Mouse (Mus musculus) C2C12 (cell line): ENCODE data around the gene Anln. TPM values are rescaled to one million over a fixed set of nuclear protein-coding genes. Genes with fewer than 3 reads are reported as not detected.
"Not testable (repeated sequence)": the region's sequence is repeated elsewhere in the genome, so short reads cannot be mapped to it uniquely, and the experiment has no call there.

Source experiments
- H3K27me3 ChIP-seq: one replicate; pipeline ENCODE4 v1.6.1; 2011; ENCODE audit not compliant: control insufficient read depth, insufficient read depth, insufficient read length
- H3K36me3 ChIP-seq: one replicate; pipeline ENCODE4 v1.6.1; 2011; ENCODE audit not compliant: control insufficient read depth, insufficient read depth
- H3K4me3 ChIP-seq: one replicate; pipeline ENCODE4 v1.5.1; 2011; ENCODE audit warnings: mild to moderate bottlenecking, control low read depth; ENCODE audit not compliant: poor library complexity, insufficient read depth, severe bottlenecking
- H3K79me2 ChIP-seq: one replicate; pipeline ENCODE4 v1.6.1; 2011; ENCODE audit not compliant: control insufficient read depth, insufficient read depth
- H3K79me3 ChIP-seq: one replicate; pipeline ENCODE4 v1.6.1; 2011; ENCODE audit warnings: low read depth, control low read depth
- H3ac ChIP-seq: one replicate; pipeline ENCODE3; 2011; ENCODE audit warnings: low read depth; ENCODE audit not compliant: control insufficient read depth, insufficient read length
- CEBPB ChIP-seq: IDR thresholded peaks from one replicate; pipeline ENCODE4 v1.6.1; 2011; ENCODE audit warnings: low read depth, mild to moderate bottlenecking, control low read depth, moderate library complexity
- CTCF ChIP-seq: IDR thresholded peaks from one replicate; pipeline ENCODE4 v1.5.1; 2011; ENCODE audit not compliant: control insufficient read depth, insufficient read depth, insufficient read length
- FOSL1 ChIP-seq: IDR thresholded peaks from one replicate; pipeline ENCODE4 v1.8.0; 2011; ENCODE audit warnings: mild to moderate bottlenecking, low read length; ENCODE audit not compliant: poor library complexity, insufficient read depth, severe bottlenecking
- MAX ChIP-seq: IDR thresholded peaks from one replicate; pipeline ENCODE4 v1.6.1; 2011; ENCODE audit warnings: mild to moderate bottlenecking, control low read depth
- MYOD1 ChIP-seq: IDR thresholded peaks from one replicate; pipeline ENCODE4 v1.6.1; 2011; ENCODE audit warnings: low read depth; ENCODE audit not compliant: control insufficient read depth, insufficient read length
- MYOG ChIP-seq: IDR thresholded peaks from one replicate; pipeline ENCODE4 v1.6.1; 2011; ENCODE audit not compliant: control insufficient read depth, insufficient read length; ENCODE audit errors: extremely low read depth
- USF1 ChIP-seq: IDR thresholded peaks from one replicate; pipeline ENCODE4 v1.6.1; 2011; ENCODE audit warnings: low read depth, mild to moderate bottlenecking, control low read depth, moderate library complexity
- polyA plus RNA-seq: library from polyadenylated mRNA; unstranded; fragments of >200 nt; fragmentation: generic; extraction: Trizol; gene quantifications from one replicate; pipeline ENCODE4 v1.2.1, GENCODE M21; 2012; ENCODE audit warnings: missing spikeins

Gene Anln
- polyA plus RNA-seq, 1 experiment: 63.2 TPM

DNA sequence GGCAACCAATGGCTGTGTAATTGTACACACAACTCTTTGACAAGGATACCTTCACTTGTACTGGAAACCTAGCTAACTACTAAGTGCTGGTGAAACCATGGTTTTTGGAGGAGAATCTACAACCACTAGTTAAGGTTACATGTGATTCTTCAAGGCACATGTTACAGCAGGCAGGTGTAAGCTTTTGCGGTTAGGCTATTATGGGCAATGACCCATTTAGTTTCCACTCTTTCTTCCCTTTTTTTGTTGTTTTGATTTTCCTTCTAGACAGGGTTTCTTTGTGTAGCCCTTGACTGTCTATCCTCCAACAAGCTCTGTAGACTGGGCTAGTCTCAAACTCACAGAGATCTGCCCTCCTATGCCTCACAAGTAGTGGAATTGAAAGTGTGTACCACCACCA, 64.4 kb downstream of the Anln start:
- H3K79me3 ChIP-seq: no peaks in the 10 kb centered on the region
- no peak overlapping the region for H3ac ChIP-seq
- no peak overlapping the region for H3K4me3 ChIP-seq
- H3K36me3 ChIP-seq: peaks cover under 1% of the 10 kb centered on the region
- no peaks in the 10 kb centered on the region for H3K79me2 ChIP-seq
- TF ChIP-seq FOSL1 (no peak), MYOG (no peak), CEBPB (no peak), CTCF (no peak), USF1 (no peak), MAX (no peak), MYOD1 (no peak)
- no peaks in the 10 kb centered on the region for H3K27me3 ChIP-seq

DNA sequence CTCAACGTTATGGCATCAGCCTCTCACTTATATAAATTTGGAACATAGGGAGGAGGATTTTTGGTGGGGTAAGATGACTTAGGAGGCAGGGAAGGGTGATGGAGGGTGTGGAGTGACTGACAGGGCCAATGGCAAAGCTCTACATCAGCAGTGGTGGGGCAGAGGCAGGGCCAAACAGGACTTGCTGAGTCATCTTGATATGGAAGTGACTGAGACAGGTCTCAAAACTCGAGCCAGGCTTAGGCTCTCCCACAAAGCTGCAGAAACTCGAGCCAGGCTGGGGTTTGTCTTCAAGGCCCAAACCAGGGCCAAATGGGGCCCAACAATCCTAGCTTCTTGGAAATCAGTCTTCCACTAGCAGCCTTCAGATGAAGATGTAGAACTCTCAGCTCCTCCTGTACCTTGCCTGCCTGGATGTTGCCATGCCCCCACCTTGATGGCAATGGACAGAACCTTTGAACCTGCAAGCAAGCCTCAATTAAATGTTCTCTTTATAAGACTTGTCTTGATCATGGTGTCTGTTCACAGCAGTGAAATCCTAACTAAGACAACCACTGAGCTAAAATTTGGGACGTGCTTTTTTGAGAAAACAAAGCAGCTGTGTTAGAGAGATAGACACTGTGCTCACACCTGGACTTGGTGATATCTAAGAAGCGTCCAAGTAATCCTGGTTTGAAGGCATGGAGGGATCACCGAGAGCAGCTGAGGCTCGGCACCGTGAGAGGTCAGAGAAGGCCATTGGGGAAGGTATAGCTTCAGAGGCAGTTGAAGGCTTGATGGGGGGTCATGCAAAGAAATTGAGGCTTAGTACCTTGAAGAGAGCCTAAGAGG, 66.4 kb downstream of the Anln start:
- no peaks in the 10 kb centered on the region for H3K79me2 ChIP-seq
- no peak overlapping the region for H3K4me3 ChIP-seq
- H3ac ChIP-seq: no peak overlapping the region
- H3K79me3 ChIP-seq: no peaks in the 10 kb centered on the region
- no peak for TF ChIP-seq CTCF
- TF ChIP-seq MYOG: no peak
- no peaks in the 10 kb centered on the region for H3K27me3 ChIP-seq
- H3K36me3 ChIP-seq: no peaks in the 10 kb centered on the region

DNA sequence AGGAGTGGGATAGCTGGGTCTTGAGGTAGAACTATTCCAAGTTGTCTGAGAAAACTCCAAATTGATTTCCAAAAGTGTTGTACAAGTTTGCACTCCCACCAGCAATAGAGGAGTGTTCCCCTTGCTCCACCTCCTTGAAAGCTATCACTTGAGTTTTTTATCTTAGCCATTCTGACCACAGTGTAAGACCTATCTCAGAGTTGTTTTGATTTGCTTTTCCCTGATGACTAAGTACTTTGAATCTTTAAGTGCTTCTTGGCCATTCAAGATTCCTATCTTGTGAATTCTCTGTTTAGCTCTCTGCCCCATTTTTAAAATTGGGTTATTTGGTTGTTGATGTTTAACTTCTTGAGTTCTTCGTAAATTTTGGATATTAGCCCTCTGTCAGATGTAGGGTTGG, 69.9 kb downstream of the Anln start:
- no peaks in the 10 kb centered on the region for H3K27me3 ChIP-seq
- no peaks in the 10 kb centered on the region for H3K36me3 ChIP-seq
- TF ChIP-seq MYOD1: no peak
- TF ChIP-seq MYOG: no peak
- TF ChIP-seq MAX: no peak
- TF ChIP-seq FOSL1: no peak
- TF ChIP-seq CTCF: no peak
- TF ChIP-seq CEBPB: no peak
- TF ChIP-seq USF1: no peak
- no peaks in the 10 kb centered on the region for H3K79me2 ChIP-seq
- H3ac ChIP-seq: no peak overlapping the region
- H3K4me3 ChIP-seq: no peak overlapping the region
- no peaks in the 10 kb centered on the region for H3K79me3 ChIP-seq

DNA sequence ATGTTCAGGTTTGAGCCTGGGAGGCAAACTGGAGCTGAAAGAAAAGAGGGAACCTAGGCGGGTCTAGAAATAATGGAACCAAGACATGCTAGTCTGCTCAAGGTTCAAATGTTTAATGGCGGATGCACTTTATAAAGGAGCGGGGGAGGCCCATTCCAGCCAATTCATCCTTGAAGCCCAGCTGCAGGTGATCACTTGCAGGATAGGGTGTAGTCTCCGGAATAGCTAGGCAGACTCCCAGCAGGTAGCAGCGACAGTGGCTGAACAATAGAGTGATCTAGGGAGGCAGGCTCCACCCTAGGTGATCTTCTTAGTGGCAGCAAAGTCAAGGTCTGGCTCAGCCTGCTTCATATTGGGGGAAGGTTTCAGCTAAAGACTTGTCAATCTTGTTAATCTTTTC, 72.9 kb downstream of the Anln start:
- H3K36me3 ChIP-seq, H3K27me3 ChIP-seq, H3K79me2 ChIP-seq, H3K79me3 ChIP-seq, H3ac ChIP-seq, H3K4me3 ChIP-seq: not testable (repeated sequence)

DNA sequence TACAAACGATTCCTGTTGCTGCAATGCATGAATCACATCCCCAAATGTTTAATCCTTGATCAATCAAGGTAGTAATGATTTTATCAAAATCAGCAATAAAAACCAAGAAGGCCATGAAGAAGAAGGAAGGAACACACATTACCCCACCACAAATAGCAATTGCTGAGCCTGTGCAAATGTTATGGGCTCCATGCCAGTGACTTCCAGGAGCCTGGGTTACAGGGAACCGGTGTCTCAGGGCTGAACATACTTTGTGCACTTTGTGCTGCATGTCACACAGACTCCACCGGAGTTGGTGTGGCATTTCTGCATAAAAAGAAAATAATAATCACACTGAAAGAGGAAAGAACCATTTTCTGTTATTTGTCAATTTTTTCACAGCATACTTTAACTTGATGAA, 74.9 kb downstream of the Anln start:
- no peak overlapping the region for H3ac ChIP-seq
- H3K79me3 ChIP-seq: no peaks in the 10 kb centered on the region
- H3K79me2 ChIP-seq: no peaks in the 10 kb centered on the region
- H3K27me3 ChIP-seq: no peaks in the 10 kb centered on the region
- H3K36me3 ChIP-seq: no peaks in the 10 kb centered on the region
- H3K4me3 ChIP-seq: no peak overlapping the region
- TF ChIP-seq CEBPB: no peak
- no peak for TF ChIP-seq FOSL1
- TF ChIP-seq USF1: no peak
- no peak for TF ChIP-seq MYOG
- TF ChIP-seq MAX: no peak
- TF ChIP-seq MYOD1: no peak
- no peak for TF ChIP-seq CTCF

DNA sequence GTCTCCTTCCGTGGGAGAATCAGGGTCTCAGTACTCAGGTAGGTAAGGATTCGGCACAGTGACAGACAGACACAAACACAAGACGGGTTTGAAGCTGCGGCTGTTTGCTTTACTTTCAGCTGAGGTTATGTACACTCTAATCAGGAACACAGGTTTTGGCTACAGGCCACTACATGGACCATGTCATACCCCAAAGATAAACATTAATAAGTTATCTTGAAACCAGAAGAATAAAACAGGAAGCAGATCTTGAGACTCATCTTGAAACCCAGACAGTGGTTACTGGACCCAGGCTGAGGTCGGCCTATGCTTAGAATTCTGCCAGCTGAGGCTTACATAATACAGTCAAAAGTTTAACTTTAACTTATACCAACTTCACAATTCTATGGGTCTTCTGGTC, 75.8 kb downstream of the Anln start:
- H3K36me3 ChIP-seq: no peaks in the 10 kb centered on the region

More for the DNA sequence above, 75.8 kb downstream of the Anln start:
- TF ChIP-seq FOSL1 (no peak), USF1 (no peak)
- Histone ChIP-seq H3K4me3 (no peak overlapping the region), H3ac (no peak overlapping the region), H3K27me3 (no peaks in the 10 kb centered on the region), H3K79me3 (no peaks in the 10 kb centered on the region), H3K79me2 (no peaks in the 10 kb centered on the region)
